ENCODE assay signal across 13 mouse cellular contexts in the genomic region with DNA sequence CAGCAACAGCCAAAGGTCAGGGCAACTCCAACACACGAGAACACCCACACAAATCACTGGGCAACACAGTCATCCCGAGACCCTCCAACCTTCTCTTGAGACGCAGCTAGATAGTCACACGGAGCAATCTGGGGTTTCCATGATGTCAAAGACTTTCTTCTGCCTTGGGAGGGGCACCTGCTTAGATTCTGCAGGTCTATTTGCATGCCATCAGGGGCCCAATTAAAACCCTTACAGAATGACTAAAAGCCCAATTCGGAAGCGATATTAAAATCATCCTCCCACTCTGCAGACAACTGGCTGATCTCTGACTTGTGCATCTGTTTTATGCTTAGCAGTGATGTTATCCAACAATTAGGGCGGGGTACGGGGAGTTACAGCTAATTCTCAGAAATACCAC.
"Had no signal": no experiment of that assay in that cellular context is flagged by ENCODE, and none has a peak within 500 bp of the region (broad histone marks: within the 10 kb centered on the region; RNA-seq: fewer than 3 reads in every experiment).

No protein-coding gene starts in this region.

- H3K9me3 ChIP-seq: kidney, embryonic 15.5 days; limb, embryonic 15.5 days; liver, embryonic 12.5 days; midbrain, embryonic 13.5 days; neural tube, embryonic 15.5 days had no signal

- H3K4me2 ChIP-seq: kidney, embryonic 15.5 days; limb, embryonic 15.5 days; liver, embryonic 12.5 days; lung, embryonic 14.5 days; midbrain, embryonic 13.5 days; neural tube, embryonic 15.5 days had no signal

- H3K4me1 ChIP-seq: limb, embryonic 15.5 days; liver, embryonic 12.5 days; midbrain, embryonic 13.5 days; neural tube, embryonic 15.5 days had no signal

- H3K27me3 ChIP-seq: kidney, embryonic 15.5 days; limb, embryonic 15.5 days; liver, embryonic 12.5 days; midbrain, embryonic 13.5 days; neural tube, embryonic 15.5 days had no signal

- H3K9ac ChIP-seq: kidney, embryonic 15.5 days; limb, embryonic 15.5 days; liver, embryonic 12.5 days; lung, embryonic 14.5 days; midbrain, embryonic 13.5 days; neural tube, embryonic 15.5 days had no signal

- H3K4me3 ChIP-seq: kidney, embryonic 15.5 days; limb, embryonic 15.5 days; liver, embryonic 12.5 days; midbrain, embryonic 13.5 days; neural tube, embryonic 15.5 days had no signal

- ATAC-seq: liver, embryonic 12.5 days; midbrain, embryonic 13.5 days had no signal

- H3K36me3 ChIP-seq: kidney, embryonic 15.5 days; limb, embryonic 15.5 days; liver, embryonic 12.5 days; midbrain, embryonic 13.5 days; neural tube, embryonic 15.5 days had no signal

- DNase-seq: kidney, postnatal 14 days; lung, embryonic 14.5 days; lung, postnatal 14 days; right cerebral cortex, adult 18-20 months; right cerebral cortex, postnatal 25 days; thymus, postnatal 4 days had no signal

- H3K27ac ChIP-seq: kidney, embryonic 15.5 days; limb, embryonic 15.5 days; liver, embryonic 12.5 days; macrophage; midbrain, embryonic 13.5 days; neural tube, embryonic 15.5 days; stomach, postnatal 0 days had no signal
